12 mouse cellular contexts compared by ENCODE assay signal in genomic region chr12:5255079-5255478, GRCm38 (mm10).
DNase-seq lines count a peak whose midpoint lies in the region; ATAC-seq and TF ChIP-seq lines count a peak whose summit lies in the region.
"Had no signal": no experiment of that assay in that cellular context is flagged by ENCODE, and none has a peak within 500 bp of the region (broad histone marks: within the 10 kb centered on the region; RNA-seq: fewer than 3 reads in every experiment).

No protein-coding gene starts in this region.

- no peaks in the 10 kb centered on the region for H3K79me2 ChIP-seq in heart, adult 2 months (replicated peaks; ENCODE audit: control insufficient read depth, insufficient read depth, low read length)

- DNase-seq in heart, adult 2 months: no peak
- DNase-seq in brain, embryonic 14.5 days (ENCODE audit: low read depth): peak; percentile 83
- no peak for DNase-seq in hindbrain, embryonic 10.5 days (ENCODE audit: low spot score)
- peak; percentile 62 for DNase-seq in midbrain, embryonic 14.5 days
- DNase-seq in frontal cortex, adult 2 months (ENCODE audit: extremely low spot score in 1 of 2, low spot score in 1 of 2): no peak
- DNase-seq in right cerebral cortex, postnatal 36 days (ENCODE audit: low spot score in 2 of 2): no peak
- DNase-seq: cerebellum, adult 9-11 months; kidney, adult 2 months; lung, adult 18-20 months; thymus, adult 18-20 months had no signal

- H3K36me3 ChIP-seq in heart, embryonic 15.5 days: no peaks in the 10 kb centered on the region
- H3K36me3 ChIP-seq in heart, adult 2 months (ENCODE audit: control insufficient read depth, insufficient read depth, low read length): no peaks in the 10 kb centered on the region
- no peaks in the 10 kb centered on the region for H3K36me3 ChIP-seq in hindbrain, embryonic 10.5 days
- H3K36me3 ChIP-seq in midbrain, embryonic 14.5 days (ENCODE audit: control insufficient read depth, insufficient read depth, low read length): no peaks in the 10 kb centered on the region
- H3K36me3 ChIP-seq: limb, embryonic 12.5 days had no signal

- no peak overlapping the region for H3K9ac ChIP-seq in heart, embryonic 15.5 days
- H3K9ac ChIP-seq in heart, adult 2 months (ENCODE audit: low read depth, low read length): no peak overlapping the region
- H3K9ac ChIP-seq in midbrain, embryonic 14.5 days (replicated peaks; ENCODE audit: low read length): no peak overlapping the region
- H3K9ac ChIP-seq: limb, embryonic 12.5 days had no signal

- H3K27me3 ChIP-seq in heart, embryonic 15.5 days: no peaks in the 10 kb centered on the region
- no peaks in the 10 kb centered on the region for H3K27me3 ChIP-seq in heart, adult 2 months (ENCODE audit: control insufficient read depth, insufficient read depth, low read length)
- H3K27me3 ChIP-seq in hindbrain, embryonic 10.5 days (ENCODE audit: insufficient read depth, poor library complexity, severe bottlenecking): no peaks in the 10 kb centered on the region
- no peaks in the 10 kb centered on the region for H3K27me3 ChIP-seq in midbrain, embryonic 14.5 days (ENCODE audit: control insufficient read depth, insufficient read depth, low read length)
- H3K27me3 ChIP-seq: limb, embryonic 12.5 days had no signal

- intact Hi-C loops in heart, adult 2 months (cut with DNase I): no loop called here

- peak overlapping the region; percentile 31; the same call in 1 of the 2 replicates for H3K27ac ChIP-seq in heart, embryonic 15.5 days
- no peak overlapping the region for H3K27ac ChIP-seq in heart, adult 2 months
- H3K27ac ChIP-seq in hindbrain, embryonic 10.5 days: peak overlapping the region; percentile 59
- peak overlapping the region; percentile 32; the same call in 1 of the 2 replicates for H3K27ac ChIP-seq in midbrain, embryonic 14.5 days (replicated peaks; ENCODE audit: low read depth, low read length)
- H3K27ac ChIP-seq: limb, embryonic 12.5 days had no signal

- H3K4me1 ChIP-seq in heart, embryonic 15.5 days (replicated peaks): peaks cover 21% of the 10 kb centered on the region
- H3K4me1 ChIP-seq in heart, adult 2 months (ENCODE audit: control insufficient read depth, insufficient read depth, low read length): no peaks in the 10 kb centered on the region; the same call in 1 of the 2 replicates
- H3K4me1 ChIP-seq in hindbrain, embryonic 10.5 days (replicated peaks): peaks cover 74% of the 10 kb centered on the region
- H3K4me1 ChIP-seq in midbrain, embryonic 14.5 days (ENCODE audit: control insufficient read depth, insufficient read depth, low read length): peaks cover 26% of the 10 kb centered on the region

- ATAC-seq in heart, embryonic 15.5 days (replicated peaks; ENCODE audit: insufficient number of reproducible peaks, insufficient read depth, low FRiP score, low read depth): peak; percentile 58; the same call in 1 of the 2 replicates
- ATAC-seq in midbrain, embryonic 14.5 days (ENCODE audit: low FRiP score, low TSS enrichment): peak; percentile 44; the same call in 1 of the 2 replicates

- no peak for TF ChIP-seq POLR2A in heart, adult 2 months (IDR thresholded peaks at IDR 0.05; ENCODE audit: insufficient read depth, low read depth, low read length)
- no peak for TF ChIP-seq POLR2A in brain, embryonic 14.5 days (IDR thresholded peaks at IDR 0.05; ENCODE audit: borderline replicate concordance, extremely low read depth, insufficient read depth, insufficient read length, poor library complexity, severe bottlenecking)

- no peak overlapping the region for H3K4me3 ChIP-seq in heart, embryonic 15.5 days
- no peak overlapping the region for H3K4me3 ChIP-seq in heart, adult 2 months
- H3K4me3 ChIP-seq in hindbrain, embryonic 10.5 days: no peak overlapping the region
- H3K4me3 ChIP-seq in midbrain, embryonic 14.5 days (replicated peaks; ENCODE audit: low read depth, low read length): no peak overlapping the region
- H3K4me3 ChIP-seq: limb, embryonic 12.5 days had no signal

- no peaks in the 10 kb centered on the region for H3K9me3 ChIP-seq in heart, embryonic 15.5 days (replicated peaks)
- no peaks in the 10 kb centered on the region for H3K9me3 ChIP-seq in hindbrain, embryonic 10.5 days
- no peaks in the 10 kb centered on the region for H3K9me3 ChIP-seq in midbrain, embryonic 14.5 days (ENCODE audit: control insufficient read depth, low read length)
- H3K9me3 ChIP-seq: limb, embryonic 12.5 days had no signal

- WGBS in heart, embryonic 15.5 days: 38% methylated on average over 9 of the region's 9 CpGs
- 60% methylated on average over 9 of the region's 9 CpGs for WGBS in heart, adult 2 months
- 43% methylated on average over 9 of the region's 9 CpGs for WGBS in hindbrain, embryonic 10.5 days
- WGBS in midbrain, embryonic 14.5 days: 7% methylated on average over 9 of the region's 9 CpGs

- TF ChIP-seq CTCF in heart, adult 2 months (IDR thresholded peaks at IDR 0.05): no peak
- no peak for TF ChIP-seq CTCF in brain, embryonic 14.5 days (IDR thresholded peaks at IDR 0.05; ENCODE audit: borderline replicate concordance, extremely low read depth, insufficient read depth, insufficient read length)

- H3K4me2 ChIP-seq in heart, embryonic 15.5 days: no peak overlapping the region
- no peak overlapping the region for H3K4me2 ChIP-seq in midbrain, embryonic 14.5 days (ENCODE audit: low read length)
- H3K4me2 ChIP-seq: limb, embryonic 12.5 days had no signal

- no peak for TF ChIP-seq EP300 in heart, adult 2 months (IDR thresholded peaks at IDR 0.05; ENCODE audit: insufficient read depth, low read depth, low read length)

Comparison
In these comparisons a context has a peak if more than half of its experiments do, and no peak if none do; other contexts are left out.
1. DNase-seq: peak in brain, embryonic 14.5 days (single experiment) and midbrain, embryonic 14.5 days (single experiment); none in heart, adult 2 months (0 of 2), hindbrain, embryonic 10.5 days (single experiment), frontal cortex, adult 2 months (0 of 2) and right cerebral cortex, postnatal 36 days (0 of 2).